Mouse (Mus musculus) splenic B cell, adult 2 months (primary cell): ENCODE results near the gene Slc4a1.

ENCODE experiments used
- DNase-seq: peaks from one replicate; pipeline ENCODE4 v3.0.0-alpha.2; 2011; ENCODE audit warnings: low read depth, low spot score
- H3K27me3 ChIP-seq: 2 replicates; pipeline ENCODE4 v1.6.1; 2012; ENCODE audit warnings: mild to moderate bottlenecking, low read length, moderate library complexity, mixed read lengths; ENCODE audit not compliant: control insufficient read depth, poor library complexity, insufficient read depth, severe bottlenecking
- H3K36me3 ChIP-seq: 2 replicates; pipeline ENCODE4 v1.6.1; 2012; ENCODE audit warnings: mild to moderate bottlenecking, low read length, moderate library complexity, mixed read lengths; ENCODE audit not compliant: control insufficient read depth, poor library complexity, insufficient read depth, severe bottlenecking

The Slc4a1 gene

GRCm38 (mm10) chr11:102404161-102405010 lies 38.4 kb upstream of the Slc4a1 start:
- Histone ChIP-seq H3K27me3 (no peaks in the 10 kb centered on the region), H3K36me3 (peaks cover 3% of the 10 kb centered on the region; the same call in 1 of the 2 replicates)
- DNase-seq: no peak

- Histone ChIP-seq H3K36me3 (peaks cover 3% of the 10 kb centered on the region; the same call in 1 of the 2 replicates), H3K27me3 (no peaks in the 10 kb centered on the region)
- DNase-seq: no peak
Observed at GRCm38 (mm10) chr11:102403657-102404056, 37.7 kb upstream of the Slc4a1 start.

GRCm38 (mm10) chr11:102401898-102402500 lies 36.0 kb upstream of the Slc4a1 start:
- peaks cover 3% of the 10 kb centered on the region; the same call in 1 of the 2 replicates for H3K36me3 ChIP-seq
- H3K27me3 ChIP-seq: no peaks in the 10 kb centered on the region
- no peak for DNase-seq

DNA sequence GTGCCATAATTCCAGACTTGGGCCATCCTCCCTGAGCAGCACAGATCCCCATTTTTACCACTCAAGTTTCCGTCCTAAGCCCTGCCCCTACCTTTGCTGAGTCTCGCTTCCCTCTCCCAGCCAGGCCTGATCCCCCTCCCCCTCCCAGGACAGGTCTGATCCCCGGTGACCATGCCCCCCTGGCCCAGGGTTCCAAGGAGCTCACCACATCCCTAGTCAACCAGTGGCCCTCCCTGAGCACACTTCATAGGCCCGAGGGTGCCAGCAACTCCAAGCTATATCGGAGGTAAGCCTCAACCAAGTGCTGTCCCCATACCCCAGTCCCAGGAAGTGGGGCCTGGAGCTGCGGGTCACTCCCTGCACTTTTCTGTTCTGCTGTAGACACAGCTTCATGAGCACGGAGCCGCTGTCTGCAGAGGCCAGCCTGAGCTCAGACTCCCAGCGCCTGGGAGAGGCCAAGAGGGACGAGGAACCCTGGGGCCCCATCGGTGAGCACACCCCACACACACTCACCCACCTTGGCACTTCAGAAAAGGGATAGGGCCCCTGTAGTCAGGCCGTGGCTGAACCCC lies 34.6 kb upstream of the Slc4a1 start:
- Histone ChIP-seq H3K27me3 (no peaks in the 10 kb centered on the region), H3K36me3 (peaks cover 3% of the 10 kb centered on the region; the same call in 1 of the 2 replicates)
- no peak for DNase-seq

GRCm38 (mm10) chr11:102399610-102400072 lies 33.6 kb upstream of the Slc4a1 start:
- no peak for DNase-seq
- H3K27me3 ChIP-seq: no peaks in the 10 kb centered on the region
- H3K36me3 ChIP-seq: peaks cover 3% of the 10 kb centered on the region; the same call in 1 of the 2 replicates

DNA sequence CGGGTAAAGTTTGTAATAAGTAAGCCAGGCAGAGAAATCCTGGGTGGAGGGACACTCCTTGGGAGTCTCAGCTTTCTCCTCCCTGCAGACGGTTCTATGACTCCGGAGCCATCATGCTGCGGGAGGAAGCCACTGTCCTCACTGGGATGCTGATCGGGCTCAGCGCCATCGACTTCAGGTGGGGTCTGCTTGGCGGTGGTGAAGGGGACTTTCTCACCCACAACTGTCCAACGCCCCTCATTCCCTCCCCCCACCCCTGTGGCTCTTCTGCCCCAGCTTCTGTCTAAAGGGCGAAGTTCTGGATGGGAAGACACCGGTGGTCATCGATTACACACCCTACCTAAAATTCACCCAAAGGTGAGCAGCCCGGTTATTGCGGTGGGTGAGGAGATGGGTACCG lies 33.1 kb upstream of the Slc4a1 start:
- no peak for DNase-seq
- Histone ChIP-seq H3K36me3 (peaks cover 3% of the 10 kb centered on the region; the same call in 1 of the 2 replicates), H3K27me3 (no peaks in the 10 kb centered on the region)

GRCm38 (mm10) chr11:102398007-102398825 lies 32.2 kb upstream of the Slc4a1 start:
- Histone ChIP-seq H3K36me3 (peaks cover 3% of the 10 kb centered on the region; the same call in 1 of the 2 replicates), H3K27me3 (no peaks in the 10 kb centered on the region)
- DNase-seq: no peak

- Histone ChIP-seq H3K36me3 (no peaks in the 10 kb centered on the region), H3K27me3 (no peaks in the 10 kb centered on the region)
- DNase-seq: no peak
Observed at GRCm38 (mm10) chr11:102396671-102397141, 30.7 kb upstream of the Slc4a1 start.

- no peak for DNase-seq
- no peaks in the 10 kb centered on the region for H3K36me3 ChIP-seq
- H3K27me3 ChIP-seq: no peaks in the 10 kb centered on the region
Observed at GRCm38 (mm10) chr11:102396263-102396662, 30.3 kb upstream of the Slc4a1 start.

GRCm38 (mm10) chr11:102395250-102395649 lies 29.2 kb upstream of the Slc4a1 start:
- no peak for DNase-seq
- no peaks in the 10 kb centered on the region for H3K36me3 ChIP-seq
- no peaks in the 10 kb centered on the region for H3K27me3 ChIP-seq

DNA sequence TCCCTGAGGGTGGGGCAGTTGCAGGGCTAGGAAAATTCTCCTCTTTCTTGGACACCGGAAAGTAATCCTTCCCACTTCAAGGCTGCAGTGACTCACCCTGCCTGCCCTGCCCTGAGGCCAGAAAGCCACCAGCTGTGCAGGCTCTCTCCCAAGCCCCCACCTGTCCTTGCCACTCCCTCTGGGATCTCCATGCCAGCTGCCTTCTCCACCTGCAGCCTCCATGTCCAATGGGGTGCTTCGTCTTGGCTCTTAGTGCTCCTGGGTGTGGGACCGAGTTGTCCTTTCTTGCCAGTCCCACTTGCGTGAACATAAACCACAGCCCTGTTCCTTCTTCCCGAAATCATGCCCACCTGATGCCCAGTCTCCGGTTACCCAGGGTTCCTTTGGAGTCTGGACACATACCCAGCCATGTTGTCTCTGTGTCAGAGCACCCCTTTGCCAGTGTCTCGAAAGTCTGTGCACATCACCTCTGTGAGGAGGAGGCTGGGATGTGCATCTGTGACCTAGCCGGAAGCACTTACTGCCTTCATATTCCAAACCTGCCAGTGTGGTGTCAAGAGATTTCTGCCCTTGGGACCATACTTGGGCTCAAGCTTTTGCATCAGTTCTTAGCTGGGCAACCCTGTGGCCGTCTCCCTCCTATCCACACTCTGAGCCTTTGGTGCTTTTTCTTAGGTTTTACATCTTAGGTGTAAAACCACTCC lies 28.6 kb upstream of the Slc4a1 start:
- H3K36me3 ChIP-seq: no peaks in the 10 kb centered on the region
- no peak for DNase-seq
- no peaks in the 10 kb centered on the region for H3K27me3 ChIP-seq

DNA sequence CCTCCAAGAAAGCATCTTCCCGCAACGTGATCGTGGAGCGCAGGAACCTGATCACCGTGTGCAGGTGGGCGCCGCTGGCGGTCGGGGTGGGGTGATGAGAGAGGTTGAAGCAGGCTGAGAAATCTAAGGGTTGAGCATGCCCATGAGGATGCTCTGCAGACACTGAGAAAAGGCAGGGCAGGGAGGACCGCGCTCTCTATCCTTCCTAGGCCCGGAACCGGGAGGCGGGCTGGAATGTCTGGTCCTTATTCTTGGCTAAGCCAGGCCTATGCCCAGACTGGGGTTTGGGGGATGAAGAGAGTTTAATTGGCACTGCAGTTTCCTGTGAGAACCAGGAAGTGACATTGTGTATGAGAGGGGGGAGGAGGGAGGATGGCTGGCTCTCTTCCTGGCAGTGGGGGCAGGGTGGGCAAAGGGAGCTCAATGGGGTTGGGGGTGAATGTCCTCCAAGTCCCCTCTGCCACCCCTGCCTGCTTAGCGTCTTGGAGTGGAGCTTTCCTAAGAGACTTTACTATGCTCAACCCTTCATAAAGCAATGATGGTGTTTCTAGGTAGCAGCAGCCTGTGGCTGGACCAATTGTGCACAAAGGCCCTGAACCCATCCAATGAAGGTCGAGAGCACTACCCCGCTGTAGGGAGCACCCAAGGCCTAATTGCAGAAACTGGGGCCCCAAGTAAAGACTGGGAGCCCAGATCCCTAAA lies 27.9 kb upstream of the Slc4a1 start:
- Histone ChIP-seq H3K27me3 (no peaks in the 10 kb centered on the region), H3K36me3 (no peaks in the 10 kb centered on the region)
- no peak for DNase-seq

DNA sequence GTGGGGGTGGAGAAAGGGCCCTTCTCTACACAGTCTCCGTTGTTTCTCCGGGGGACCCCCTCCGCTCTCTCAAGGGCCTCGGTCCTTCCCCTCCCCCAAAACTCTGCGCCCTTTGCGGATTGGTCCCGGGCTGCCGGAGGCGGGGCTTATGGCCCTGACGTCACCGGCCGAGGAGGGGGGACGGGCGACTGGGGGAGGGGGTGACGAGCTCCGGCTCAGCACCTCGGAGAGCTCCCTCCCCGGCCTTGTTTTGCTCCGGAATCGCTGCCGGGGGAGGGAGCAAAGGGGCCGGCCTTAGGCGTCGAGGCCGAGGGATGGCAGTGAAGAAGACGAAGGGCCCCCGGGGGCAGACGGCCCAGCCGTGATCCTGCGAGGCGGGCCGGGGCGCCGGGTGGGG lies 27.2 kb upstream of the Slc4a1 start, which contains the start of gene Rundc3a:
TSS of gene Rundc3a (plus strand) at position 166 of the 397 bp plus-strand sequence.
- Histone ChIP-seq H3K36me3 (no peaks in the 10 kb centered on the region), H3K27me3 (no peaks in the 10 kb centered on the region)
- peak; percentile 79 for DNase-seq
